Mouse (Mus musculus): Measurements from ENCODE around the gene 5031439G07Rik.
A peak's percentile ranks its signal among the peaks of the same experiment; 100 is the strongest.

The 5031439G07Rik gene

DNA sequence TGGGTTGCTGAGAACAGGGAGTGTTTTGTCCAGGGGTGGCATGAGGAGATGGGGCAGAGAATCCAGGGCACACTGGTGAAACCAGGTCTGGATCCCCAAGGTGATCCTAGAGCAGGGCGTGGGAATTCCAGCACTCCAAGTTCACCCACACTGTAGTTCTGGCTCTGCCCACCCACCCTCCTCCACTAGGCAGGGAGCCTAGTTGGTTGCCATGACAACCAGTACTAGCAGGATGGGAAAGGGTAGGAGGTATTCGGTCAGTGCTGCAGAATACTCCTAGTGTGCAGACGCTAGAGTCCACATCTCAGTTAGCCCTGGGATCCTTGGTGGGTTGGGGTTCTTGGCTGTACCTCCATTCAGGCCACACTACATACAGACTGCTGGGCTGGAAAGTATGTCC lies 30.5 kb downstream of the 5031439G07Rik start:
- DNase-seq (ENCODE audit: low read depth, low spot score), result no peak

GRCm38 (mm10) chr15:84953259-84953658 lies 35.1 kb downstream of the 5031439G07Rik start:
- no peak for DNase-seq (ENCODE audit: low read depth, low spot score)

- no peak for DNase-seq (ENCODE audit: low read depth, low spot score)
Measured at GRCm38 (mm10) chr15:84950053-84950452, 38.3 kb downstream of the 5031439G07Rik start.

GRCm38 (mm10) chr15:84948990-84949389 lies 39.4 kb downstream of the 5031439G07Rik start:
- no peak for DNase-seq (ENCODE audit: low read depth, low spot score)

DNA sequence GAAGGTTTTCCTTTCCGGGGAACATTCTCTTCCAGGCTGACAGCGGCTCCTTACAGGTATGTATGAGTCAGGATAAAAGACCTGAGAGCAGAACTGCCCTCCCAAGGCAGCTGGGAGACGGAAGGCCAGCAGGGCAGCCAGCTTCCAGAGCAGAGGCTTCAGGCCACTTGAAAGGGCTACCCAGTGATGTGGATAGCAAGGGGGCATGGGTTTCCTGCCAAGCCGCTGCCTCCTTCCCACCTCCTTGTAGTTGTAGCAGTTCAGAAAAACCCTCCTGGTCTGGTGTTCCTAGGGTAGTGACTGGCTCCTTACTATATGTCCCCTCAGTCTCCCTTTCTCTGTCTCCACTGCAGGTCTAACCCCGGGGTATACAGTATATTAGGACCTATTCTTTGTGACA lies 44.0 kb downstream of the 5031439G07Rik start:
- DNase-seq (ENCODE audit: low read depth, low spot score), result no peak

DNA sequence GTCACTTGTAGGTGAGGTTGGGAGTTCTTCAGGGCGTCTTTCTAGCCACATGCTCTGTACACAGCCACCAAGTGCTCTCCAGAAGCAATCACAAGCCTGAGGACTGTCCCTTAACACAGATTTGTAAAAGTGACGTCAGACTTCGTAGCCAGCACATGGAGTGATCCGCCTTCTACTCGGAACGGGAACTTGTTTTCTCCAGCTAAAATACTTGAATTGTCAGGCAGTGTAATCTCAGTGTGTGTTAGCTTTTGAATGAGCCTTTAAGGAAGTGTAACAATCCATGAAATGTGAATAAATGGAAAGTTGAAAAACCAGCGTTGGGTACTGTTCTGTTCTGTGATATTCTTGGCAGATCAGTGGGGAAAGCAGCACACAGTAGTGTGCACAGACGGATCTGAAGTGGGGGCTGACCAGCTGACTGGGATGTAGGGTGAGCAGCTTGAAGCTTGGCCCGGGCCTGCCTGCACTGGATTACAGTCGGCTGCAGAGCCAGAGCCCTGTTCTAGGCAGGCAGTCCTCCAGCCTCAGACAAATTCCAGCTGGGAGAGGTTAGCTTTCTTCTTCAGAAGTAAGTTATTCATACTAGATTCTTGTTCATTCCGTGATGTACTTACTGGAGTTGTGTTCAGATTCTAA lies 45.6 kb downstream of the 5031439G07Rik start:
- DNase-seq (ENCODE audit: low read depth, low spot score), result no peak

DNA sequence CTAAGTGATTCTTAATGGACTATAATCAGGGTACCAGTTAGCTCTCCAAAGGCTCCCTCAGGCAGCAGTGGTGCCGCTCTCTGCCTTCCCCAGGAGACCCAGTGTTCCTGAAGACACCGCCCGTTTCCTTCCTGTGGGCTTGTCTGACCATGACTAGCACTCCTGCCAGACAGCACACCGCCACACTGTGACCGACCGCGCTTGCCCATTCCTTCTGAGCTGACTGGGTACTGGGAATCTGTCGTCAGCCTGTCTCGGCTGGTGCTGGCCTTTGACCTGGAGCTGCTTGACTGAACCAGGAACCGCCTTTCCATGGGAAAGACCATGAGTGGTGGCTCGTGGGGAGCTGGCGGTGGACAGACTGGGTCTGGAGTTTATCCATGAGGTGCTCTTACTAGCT lies 48.2 kb downstream of the 5031439G07Rik start:
- DNase-seq (ENCODE audit: low read depth, low spot score), result no peak

DNA sequence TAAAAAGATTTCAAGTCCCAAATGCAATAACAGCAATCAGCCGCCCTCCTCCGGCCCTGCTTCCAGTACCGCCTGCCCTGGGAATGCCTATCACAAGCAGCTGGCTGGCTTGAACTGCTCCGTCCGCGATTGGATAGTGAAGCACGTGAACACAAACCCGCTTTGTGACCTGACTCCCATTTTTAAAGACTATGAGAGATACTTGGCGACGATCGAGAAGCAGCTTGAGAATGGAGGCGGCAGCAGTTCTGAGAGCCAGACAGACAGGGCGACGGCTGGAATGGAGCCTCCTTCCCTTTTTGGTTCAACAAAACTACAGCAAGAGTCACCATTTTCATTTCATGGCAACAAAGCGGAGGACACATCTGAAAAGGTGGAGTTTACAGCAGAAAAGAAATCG lies 53.5 kb downstream of the 5031439G07Rik start:
- no peak for DNase-seq (ENCODE audit: low read depth, low spot score)

GRCm38 (mm10) chr15:84932351-84932750 lies 56.0 kb downstream of the 5031439G07Rik start:
- no peak for DNase-seq (ENCODE audit: low read depth, low spot score)

GRCm38 (mm10) chr15:84925495-84926018 lies 62.8 kb downstream of the 5031439G07Rik start:
- peak; percentile 42 for DNase-seq (ENCODE audit: low read depth, low spot score)

DNA sequence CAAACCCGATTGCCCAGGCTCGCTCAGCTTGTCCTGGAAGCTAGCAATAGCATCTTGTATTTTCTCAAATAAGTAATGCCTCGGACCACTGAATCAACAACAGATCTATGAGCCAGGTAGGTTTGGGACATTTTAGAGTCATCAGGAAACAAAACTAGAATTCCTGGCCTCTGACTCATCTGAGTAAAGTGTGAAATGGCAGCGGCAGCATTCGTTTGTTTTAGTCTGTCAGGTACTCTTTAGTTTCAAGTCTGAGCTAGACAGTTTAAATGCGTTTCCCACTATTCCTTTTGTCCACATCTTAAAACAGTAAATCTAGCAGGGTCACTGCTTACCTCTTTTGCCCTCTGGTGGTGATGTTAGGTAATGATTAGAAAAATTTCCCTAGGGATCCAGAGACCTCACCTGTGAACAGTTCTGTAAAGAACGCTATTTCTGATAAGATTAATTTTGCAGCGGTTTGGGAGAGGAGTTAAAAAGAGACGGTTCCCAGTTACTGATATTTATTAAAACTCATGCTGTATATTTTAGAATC lies 63.5 kb downstream of the 5031439G07Rik start:
- peak; percentile 45 for DNase-seq (ENCODE audit: low read depth, low spot score)

GRCm38 (mm10) chr15:84923508-84924181 lies 64.7 kb downstream of the 5031439G07Rik start:
- peak; percentile 72 for DNase-seq (ENCODE audit: low read depth, low spot score)

DNA sequence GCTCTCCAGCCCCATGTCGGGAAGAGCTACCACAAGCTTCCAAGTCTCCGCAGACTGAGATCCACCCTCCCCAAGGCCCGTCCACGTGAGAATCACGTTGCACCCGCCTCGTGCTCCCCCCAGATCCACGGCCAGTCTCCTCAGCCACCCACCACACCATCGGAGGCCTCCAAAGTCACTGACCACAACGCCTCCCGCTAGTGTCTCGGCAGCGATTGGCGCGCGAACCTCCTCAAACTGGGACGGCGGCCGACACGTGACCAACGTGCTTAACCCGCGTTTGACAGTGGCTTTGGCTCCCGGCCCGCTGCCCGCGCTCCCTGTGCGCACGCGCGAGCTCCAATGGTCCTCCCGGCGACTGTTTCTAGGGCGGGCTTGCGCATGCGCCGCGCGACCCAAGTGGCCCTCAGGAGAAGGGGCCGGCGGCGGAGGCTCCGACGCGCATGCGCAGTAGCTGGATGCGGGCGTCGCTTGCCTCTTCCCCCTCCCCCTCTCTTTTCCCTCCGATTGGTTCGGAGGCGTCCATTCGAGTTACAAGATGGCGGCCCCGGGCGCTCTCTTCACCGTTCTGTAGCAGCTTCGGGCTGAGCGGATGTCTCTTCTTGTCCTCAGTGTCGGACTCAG lies 65.4 kb downstream of the 5031439G07Rik start, which contains the start of gene Nup50:
Nup50 (plus strand) TSS at position 528 of the 624 bp plus-strand sequence.
- DNase-seq (ENCODE audit: low read depth, low spot score), result peak; percentile 99

GRCm38 (mm10) chr15:84919938-84920337 lies 68.4 kb downstream of the 5031439G07Rik start, which contains the start of gene Gm29666:
Gene Gm29666, minus strand, starts transcription at chr15:84920038.
- DNase-seq (ENCODE audit: low read depth, low spot score), result no peak

DNA sequence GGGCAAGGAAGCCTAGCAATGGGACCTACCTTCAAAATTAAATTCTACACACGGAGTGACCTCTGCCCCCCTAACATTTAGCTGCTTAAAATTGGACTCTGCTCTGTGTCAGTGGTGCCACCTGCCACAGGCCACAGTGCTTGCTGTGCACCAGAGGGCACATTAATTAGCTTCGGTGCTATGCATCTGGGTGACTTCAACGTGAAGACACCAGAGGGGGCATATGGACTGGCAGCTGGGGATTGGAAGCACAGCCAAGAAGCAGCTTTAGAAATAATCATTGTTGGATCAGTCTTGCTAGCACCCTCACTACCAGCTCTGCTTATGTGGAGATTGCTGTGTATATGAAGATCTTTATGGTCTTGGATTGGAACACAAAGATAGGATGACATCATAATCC lies 75.2 kb downstream of the 5031439G07Rik start:
- no peak for DNase-seq (ENCODE audit: low read depth, low spot score)

GRCm38 (mm10) chr15:84903843-84904385 lies 84.4 kb downstream of the 5031439G07Rik start:
- DNase-seq (ENCODE audit: low read depth, low spot score), result no peak

DNA sequence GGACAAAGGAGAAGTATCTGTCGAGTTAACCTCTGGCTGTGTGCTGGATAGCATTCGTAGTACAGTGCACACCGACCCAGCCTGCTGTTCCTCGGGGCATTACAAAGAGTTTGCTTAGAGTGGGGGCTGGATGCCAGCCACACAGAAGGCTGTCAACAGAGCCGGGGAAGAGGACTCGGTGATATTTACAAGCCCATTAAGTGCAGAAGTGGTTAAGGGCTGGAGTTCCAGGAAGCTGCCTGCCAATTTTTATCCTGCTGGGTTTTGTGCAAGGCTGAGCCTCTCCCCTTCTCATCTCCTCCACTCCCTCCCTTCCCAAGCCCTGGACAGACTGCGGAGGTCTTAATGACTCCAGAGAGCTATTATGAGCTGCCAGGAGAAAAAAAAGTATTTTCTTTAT lies 90.3 kb downstream of the 5031439G07Rik start:
- no peak for DNase-seq (ENCODE audit: low read depth, low spot score)

- peak; percentile 55 for DNase-seq (ENCODE audit: low read depth, low spot score)
Measured at GRCm38 (mm10) chr15:84896664-84897063, 91.7 kb downstream of the 5031439G07Rik start.

DNA sequence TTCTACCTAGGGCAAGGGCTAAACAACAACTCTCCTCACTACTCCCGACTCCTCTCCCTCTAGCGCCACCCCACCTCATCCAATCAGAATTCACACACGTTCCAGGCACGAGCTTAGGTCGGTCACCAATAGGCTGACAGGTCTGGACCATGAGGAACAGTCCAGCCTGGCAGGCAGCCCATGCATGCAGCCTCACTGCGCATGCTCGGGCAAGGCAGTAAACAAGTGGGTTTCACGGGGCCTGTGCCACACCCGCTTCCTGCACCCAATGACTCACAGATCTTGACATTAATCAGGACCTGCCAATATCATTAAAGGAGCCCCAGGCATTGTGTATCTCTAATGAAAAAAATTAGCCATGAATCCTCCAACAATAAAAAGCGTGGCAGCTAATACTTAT lies 92.1 kb downstream of the 5031439G07Rik start:
- peak; percentile 45 for DNase-seq (ENCODE audit: low read depth, low spot score)
